Mouse (Mus musculus): ENCODE data around the gene Scamp5. TPM values are rescaled to one million over a fixed set of nuclear protein-coding genes. Genes with fewer than 3 reads are reported as not detected.

The Scamp5 gene
- polyA plus RNA-seq, 1 experiment from 2014 or later, result 13.7 TPM

- Histone ChIP-seq H3K27ac (ENCODE audit: low read depth) (no peak overlapping the region), H3K4me1 (replicated peaks; ENCODE audit: control insufficient read depth, insufficient read depth, low read length) (peaks cover 22% of the 10 kb centered on the region), H3K36me3 (ENCODE audit: control insufficient read depth, insufficient read depth, low read length) (no peaks in the 10 kb centered on the region), H3K27me3 (replicated peaks; ENCODE audit: control insufficient read depth, insufficient read depth, low read length) (peaks cover 80% of the 10 kb centered on the region), H3K9ac (ENCODE audit: low read length) (no peak overlapping the region), H3K4me2 (ENCODE audit: low read length) (0 out of 2 replicates have a peak overlapping the region, but pooled peaks have one; percentile 11), H3K9me3 (ENCODE audit: control insufficient read depth, low read length) (no peaks in the 10 kb centered on the region), H3K4me3 (ENCODE audit: low read depth, low read length) (0 out of 2 replicates have a peak overlapping the region, but pooled peaks have one; percentile 2)
- 7% methylated on average over 20 of the region's 20 CpGs for WGBS
- ATAC-seq (replicated peaks; ENCODE audit: low FRiP score, low TSS enrichment, low read depth), result no peak
- DNase-seq (ENCODE audit: low spot score), result no peak
Measured at GRCm38 (mm10) chr9:57501861-57502260, 34.0 kb upstream of the Scamp5 start.

- peaks cover 22% of the 10 kb centered on the region for H3K4me1 ChIP-seq (replicated peaks; ENCODE audit: control insufficient read depth, insufficient read depth, low read length)
- H3K27ac ChIP-seq (ENCODE audit: low read depth), result no peak overlapping the region
- H3K4me2 ChIP-seq (ENCODE audit: low read length), result no peak overlapping the region
- no peak overlapping the region for H3K9ac ChIP-seq (ENCODE audit: low read length)
- H3K27me3 ChIP-seq (replicated peaks; ENCODE audit: control insufficient read depth, insufficient read depth, low read length), result peaks cover 77% of the 10 kb centered on the region
- no peaks in the 10 kb centered on the region for H3K9me3 ChIP-seq (ENCODE audit: control insufficient read depth, low read length)
- no peak for DNase-seq (ENCODE audit: low spot score)
- H3K4me3 ChIP-seq (ENCODE audit: low read depth, low read length), result 0 out of 2 replicates have a peak overlapping the region, but pooled peaks have one; percentile 2
- no peaks in the 10 kb centered on the region for H3K36me3 ChIP-seq (ENCODE audit: control insufficient read depth, insufficient read depth, low read length)
- ATAC-seq (replicated peaks; ENCODE audit: low FRiP score, low TSS enrichment, low read depth), result no peak
- WGBS, result 15% methylated on average over 13 of the region's 13 CpGs
Measured at GRCm38 (mm10) chr9:57501452-57501851, 33.6 kb upstream of the Scamp5 start.

- H3K36me3 ChIP-seq (ENCODE audit: control insufficient read depth, insufficient read depth, low read length), result no peaks in the 10 kb centered on the region
- ATAC-seq (replicated peaks; ENCODE audit: low FRiP score, low TSS enrichment, low read depth) (no peak), DNase-seq (ENCODE audit: low spot score) (no peak)
- H3K4me3 ChIP-seq (ENCODE audit: low read depth, low read length), result no peak overlapping the region
- peaks cover 49% of the 10 kb centered on the region for H3K27me3 ChIP-seq (replicated peaks; ENCODE audit: control insufficient read depth, insufficient read depth, low read length)
- peaks cover 9% of the 10 kb centered on the region for H3K4me1 ChIP-seq (replicated peaks; ENCODE audit: control insufficient read depth, insufficient read depth, low read length)
- no peak overlapping the region for H3K4me2 ChIP-seq (ENCODE audit: low read length)
- H3K27ac ChIP-seq (ENCODE audit: low read depth), result no peak overlapping the region
- WGBS, result 67% methylated on average over 7 of the region's 7 CpGs
- H3K9ac ChIP-seq (ENCODE audit: low read length), result no peak overlapping the region
- no peaks in the 10 kb centered on the region for H3K9me3 ChIP-seq (ENCODE audit: control insufficient read depth, low read length)
Measured at GRCm38 (mm10) chr9:57498536-57498935, 30.7 kb upstream of the Scamp5 start.

- H3K36me3 ChIP-seq (ENCODE audit: control insufficient read depth, insufficient read depth, low read length), result no peaks in the 10 kb centered on the region
- 63% methylated on average over 5 of the region's 5 CpGs for WGBS
- peaks cover 36% of the 10 kb centered on the region for H3K27me3 ChIP-seq (replicated peaks; ENCODE audit: control insufficient read depth, insufficient read depth, low read length)
- ATAC-seq (replicated peaks; ENCODE audit: low FRiP score, low TSS enrichment, low read depth), result no peak
- DNase-seq (ENCODE audit: low spot score), result no peak
- H3K4me1 ChIP-seq (replicated peaks; ENCODE audit: control insufficient read depth, insufficient read depth, low read length), result no peaks in the 10 kb centered on the region
- H3K27ac ChIP-seq (ENCODE audit: low read depth), result no peak overlapping the region
- no peak overlapping the region for H3K4me2 ChIP-seq (ENCODE audit: low read length)
- no peak overlapping the region for H3K9ac ChIP-seq (ENCODE audit: low read length)
- no peaks in the 10 kb centered on the region for H3K9me3 ChIP-seq (ENCODE audit: control insufficient read depth, low read length)
- H3K4me3 ChIP-seq (ENCODE audit: low read depth, low read length), result no peak overlapping the region
Measured at GRCm38 (mm10) chr9:57497236-57497635, 29.4 kb upstream of the Scamp5 start.

GRCm38 (mm10) chr9:57494970-57495369 lies 27.1 kb upstream of the Scamp5 start:
- DNase-seq (ENCODE audit: low spot score), result no peak
- Histone ChIP-seq H3K9me3 (ENCODE audit: control insufficient read depth, low read length) (no peaks in the 10 kb centered on the region), H3K27me3 (replicated peaks; ENCODE audit: control insufficient read depth, insufficient read depth, low read length) (peaks cover 13% of the 10 kb centered on the region; the same call in 1 of the 2 replicates), H3K4me1 (replicated peaks; ENCODE audit: control insufficient read depth, insufficient read depth, low read length) (no peaks in the 10 kb centered on the region), H3K4me2 (ENCODE audit: low read length) (no peak overlapping the region), H3K4me3 (ENCODE audit: low read depth, low read length) (no peak overlapping the region), H3K9ac (ENCODE audit: low read length) (no peak overlapping the region), H3K27ac (ENCODE audit: low read depth) (no peak overlapping the region), H3K36me3 (ENCODE audit: control insufficient read depth, insufficient read depth, low read length) (no peaks in the 10 kb centered on the region)
- ATAC-seq (replicated peaks; ENCODE audit: low FRiP score, low TSS enrichment, low read depth), result no peak

- no peak overlapping the region for H3K9ac ChIP-seq (ENCODE audit: low read length)
- no peaks in the 10 kb centered on the region for H3K9me3 ChIP-seq (ENCODE audit: control insufficient read depth, low read length)
- no peak overlapping the region for H3K27ac ChIP-seq (ENCODE audit: low read depth)
- H3K27me3 ChIP-seq (replicated peaks; ENCODE audit: control insufficient read depth, insufficient read depth, low read length), result 0 out of 2 replicates have a peak, but pooled peaks cover under 1% of the 10 kb centered on the region
- no peak overlapping the region for H3K4me2 ChIP-seq (ENCODE audit: low read length)
- no peaks in the 10 kb centered on the region for H3K4me1 ChIP-seq (replicated peaks; ENCODE audit: control insufficient read depth, insufficient read depth, low read length)
- 90% methylated on average over 2 of the region's 2 CpGs for WGBS
- no peak overlapping the region for H3K4me3 ChIP-seq (ENCODE audit: low read depth, low read length)
- ATAC-seq (replicated peaks; ENCODE audit: low FRiP score, low TSS enrichment, low read depth), result no peak
- no peaks in the 10 kb centered on the region for H3K36me3 ChIP-seq (ENCODE audit: control insufficient read depth, insufficient read depth, low read length)
- DNase-seq (ENCODE audit: low spot score), result no peak
Measured at GRCm38 (mm10) chr9:57493532-57493931, 25.7 kb upstream of the Scamp5 start.

- WGBS, result 73% methylated on average over 7 of the region's 7 CpGs
Measured at GRCm38 (mm10) chr9:57487807-57488206, 19.9 kb upstream of the Scamp5 start.

GRCm38 (mm10) chr9:57485774-57486173 lies 17.9 kb upstream of the Scamp5 start:
- DNase-seq (ENCODE audit: low spot score), result peak; percentile 89
- Histone ChIP-seq H3K4me2 (ENCODE audit: low read length) (no peak overlapping the region), H3K9ac (ENCODE audit: low read length) (no peak overlapping the region), H3K4me1 (replicated peaks; ENCODE audit: control insufficient read depth, insufficient read depth, low read length) (no peaks in the 10 kb centered on the region), H3K27me3 (replicated peaks; ENCODE audit: control insufficient read depth, insufficient read depth, low read length) (no peaks in the 10 kb centered on the region), H3K36me3 (ENCODE audit: control insufficient read depth, insufficient read depth, low read length) (no peaks in the 10 kb centered on the region), H3K27ac (ENCODE audit: low read depth) (no peak overlapping the region), H3K9me3 (ENCODE audit: control insufficient read depth, low read length) (no peaks in the 10 kb centered on the region), H3K4me3 (ENCODE audit: low read depth, low read length) (no peak overlapping the region)
- 13% methylated on average over 7 of the region's 7 CpGs for WGBS
- 0 out of 2 replicates have a peak, but pooled peaks have one; percentile 47 for ATAC-seq (replicated peaks; ENCODE audit: low FRiP score, low TSS enrichment, low read depth)

More at GRCm38 (mm10) chr9:57487807-57488206, 19.9 kb upstream of the Scamp5 start:
- Histone ChIP-seq H3K27ac (ENCODE audit: low read depth) (no peak overlapping the region), H3K36me3 (ENCODE audit: control insufficient read depth, insufficient read depth, low read length) (no peaks in the 10 kb centered on the region), H3K27me3 (replicated peaks; ENCODE audit: control insufficient read depth, insufficient read depth, low read length) (no peaks in the 10 kb centered on the region), H3K4me3 (ENCODE audit: low read depth, low read length) (no peak overlapping the region), H3K9ac (ENCODE audit: low read length) (no peak overlapping the region), H3K4me2 (ENCODE audit: low read length) (no peak overlapping the region), H3K4me1 (replicated peaks; ENCODE audit: control insufficient read depth, insufficient read depth, low read length) (no peaks in the 10 kb centered on the region), H3K9me3 (ENCODE audit: control insufficient read depth, low read length) (no peaks in the 10 kb centered on the region)
- DNase-seq (ENCODE audit: low spot score) (no peak), ATAC-seq (replicated peaks; ENCODE audit: low FRiP score, low TSS enrichment, low read depth) (no peak)

GRCm38 (mm10) chr9:57468914-57469313 lies 1.1 kb upstream of the Scamp5 start:
- Histone ChIP-seq H3K27ac (ENCODE audit: low read depth) (no peak overlapping the region), H3K9me3 (ENCODE audit: control insufficient read depth, low read length) (no peaks in the 10 kb centered on the region), H3K4me2 (ENCODE audit: low read length) (no peak overlapping the region), H3K27me3 (replicated peaks; ENCODE audit: control insufficient read depth, insufficient read depth, low read length) (no peaks in the 10 kb centered on the region), H3K4me1 (replicated peaks; ENCODE audit: control insufficient read depth, insufficient read depth, low read length) (peaks cover 7% of the 10 kb centered on the region), H3K36me3 (ENCODE audit: control insufficient read depth, insufficient read depth, low read length) (no peaks in the 10 kb centered on the region), H3K9ac (ENCODE audit: low read length) (no peak overlapping the region), H3K4me3 (ENCODE audit: low read depth, low read length) (no peak overlapping the region)
- no peak for DNase-seq (ENCODE audit: low spot score)
- ATAC-seq (replicated peaks; ENCODE audit: low FRiP score, low TSS enrichment, low read depth), result 0 out of 2 replicates have a peak, but pooled peaks have one; percentile 9
- WGBS, result 72% methylated on average over 4 of the region's 4 CpGs

Data from intestine, embryonic 14.5 days (tissue).